Mouse (Mus musculus): ENCODE measurements at regions not wholly inside any gene's neighbourhood (a gene's known extent, or its start where the extent isn't known, plus 50 kb on each side); places are given as distances from the start of the nearest gene placed in this dataset.

DNA sequence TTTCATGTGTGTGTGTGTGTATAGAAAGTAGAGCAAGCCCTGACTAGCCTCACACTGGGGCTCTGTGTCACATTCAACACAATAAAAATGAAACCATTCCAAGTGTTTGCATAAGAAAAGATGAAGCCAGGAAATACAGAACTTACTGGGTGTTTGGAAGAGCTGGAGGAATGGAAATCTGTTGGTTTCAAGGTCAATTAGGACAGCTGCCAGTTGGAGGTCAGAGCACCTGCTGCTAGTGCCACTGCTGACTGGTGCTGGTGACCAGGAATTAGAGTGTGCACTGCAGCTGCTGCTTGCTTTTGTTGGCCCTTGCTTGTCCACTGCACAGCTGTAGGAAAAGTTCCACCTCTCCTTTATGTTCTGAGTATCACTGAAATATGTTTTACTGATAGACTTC lies 261.4 kb upstream of the Klf3 start:
- ATAC-seq: no peak

GRCm38 (mm10) chr5:64555931-64556330 lies 247.3 kb upstream of the Klf3 start:
- ATAC-seq: no peak

GRCm38 (mm10) chr5:64566451-64567390 lies 236.5 kb upstream of the Klf3 start:
- ATAC-seq: no peak

GRCm38 (mm10) chr5:64567813-64568212 lies 235.4 kb upstream of the Klf3 start:
- ATAC-seq: no peak

GRCm38 (mm10) chr5:64568294-64568693 lies 234.9 kb upstream of the Klf3 start:
- ATAC-seq: no peak

GRCm38 (mm10) chr5:64574386-64574785 lies 228.8 kb upstream of the Klf3 start:
- no peak for ATAC-seq

- no peak for ATAC-seq
These were observed 227.3 kb upstream of the Klf3 start for GRCm38 (mm10) chr5:64575896-64576295.

GRCm38 (mm10) chr5:64576426-64577262 lies 226.5 kb upstream of the Klf3 start:
- no peak for ATAC-seq

DNA sequence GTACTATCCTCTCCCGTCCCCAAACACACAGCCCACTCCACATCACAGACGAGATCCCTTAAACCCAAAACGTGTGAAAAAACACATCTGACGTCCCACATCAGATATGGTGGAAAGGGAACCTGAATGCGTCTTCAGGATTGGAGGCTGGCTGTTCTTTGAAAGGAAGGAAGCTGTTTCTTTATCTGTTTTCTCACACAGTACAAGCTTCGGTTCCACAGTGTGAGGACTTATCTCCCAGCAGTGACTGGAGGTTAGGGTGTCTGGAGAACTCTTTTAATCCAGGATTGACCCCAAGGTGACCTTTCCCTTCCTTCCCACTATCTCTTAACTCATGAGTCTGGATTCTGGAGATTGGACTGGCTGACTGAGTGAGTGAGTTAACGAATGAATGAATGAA lies 225.8 kb upstream of the Klf3 start:
- ATAC-seq: no peak

GRCm38 (mm10) chr5:64578536-64578935 lies 224.7 kb upstream of the Klf3 start:
- no peak for ATAC-seq

GRCm38 (mm10) chr5:64579086-64579485 lies 224.1 kb upstream of the Klf3 start:
- no peak for ATAC-seq

DNA sequence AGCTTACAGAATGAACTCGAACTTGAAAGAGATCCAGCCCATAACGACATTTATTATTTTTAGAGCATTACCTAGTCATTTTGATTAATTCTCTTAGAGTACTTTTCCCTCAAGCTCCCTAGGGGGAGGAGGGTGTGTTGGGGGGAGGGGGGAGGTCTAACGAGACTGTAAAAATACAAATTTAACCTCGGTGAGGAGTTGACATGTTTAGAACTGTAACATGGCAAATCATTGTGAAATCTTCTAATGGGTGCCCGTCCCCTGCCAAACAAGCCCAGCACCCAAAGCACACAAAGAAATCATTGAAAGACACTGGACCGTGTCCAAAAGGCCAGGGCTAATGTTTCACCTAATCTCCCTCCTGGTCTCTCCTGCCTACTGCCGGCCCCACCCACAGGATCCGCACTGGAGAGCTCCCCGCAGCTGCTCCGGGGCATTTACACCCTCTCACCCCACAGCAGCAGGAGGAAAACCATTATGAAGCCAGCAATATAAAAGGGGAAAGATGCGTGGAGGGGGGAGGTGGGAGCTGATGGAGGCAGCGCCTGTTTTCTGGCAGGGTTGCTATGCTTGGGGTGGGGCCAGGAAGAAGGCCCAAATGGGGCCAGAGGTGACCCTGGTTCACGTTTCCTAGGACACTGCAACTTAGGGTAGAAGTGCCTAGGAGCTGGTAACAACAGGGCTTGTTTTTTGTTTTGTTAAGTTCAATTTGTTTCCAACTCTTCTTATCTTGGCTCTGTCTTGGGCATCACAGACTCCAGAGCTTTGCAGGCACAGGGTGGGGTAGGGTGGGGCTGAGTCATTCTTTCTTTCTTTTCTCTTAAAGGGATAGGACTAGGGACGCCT lies 223.5 kb upstream of the Klf3 start:
- ATAC-seq: no peak

- ATAC-seq: no peak
These were observed 222.9 kb upstream of the Klf3 start for GRCm38 (mm10) chr5:64580340-64580723.

DNA sequence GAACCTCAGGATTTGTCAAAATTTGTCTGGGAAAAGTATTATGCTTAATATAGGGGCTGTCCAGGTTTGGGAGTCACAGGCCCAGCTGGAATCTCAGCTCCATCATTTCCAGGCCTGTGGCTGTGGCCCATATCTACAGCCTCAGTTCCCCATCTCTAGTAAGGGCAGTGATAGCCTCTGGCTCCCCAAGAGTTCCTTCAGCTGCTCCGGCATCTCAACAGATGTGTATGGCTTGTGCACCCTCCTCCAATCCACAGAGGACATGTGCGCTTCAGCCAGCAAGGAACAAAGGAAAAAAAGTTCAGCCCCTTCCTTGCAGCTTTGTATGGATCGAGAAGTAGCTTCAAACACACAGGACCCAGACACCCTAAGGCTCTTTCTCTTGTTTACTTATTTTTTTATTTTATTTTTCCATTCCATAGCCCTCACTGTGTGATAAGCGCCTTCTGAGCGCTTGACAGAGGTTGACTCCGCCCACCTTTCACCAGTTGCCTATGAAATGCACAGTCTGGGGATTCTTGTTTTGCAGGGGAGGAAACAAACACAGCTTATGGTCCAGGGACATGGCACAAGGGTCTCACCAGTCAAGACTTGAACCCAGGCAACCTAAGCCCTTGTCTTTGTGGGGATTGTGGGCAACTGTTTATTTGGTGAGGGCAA lies 222.3 kb upstream of the Klf3 start:
- no peak for ATAC-seq

- no peak for ATAC-seq
These were observed 221.7 kb upstream of the Klf3 start for GRCm38 (mm10) chr5:64581461-64581860.

GRCm38 (mm10) chr5:64582031-64582430 lies 221.2 kb upstream of the Klf3 start:
- no peak for ATAC-seq

DNA sequence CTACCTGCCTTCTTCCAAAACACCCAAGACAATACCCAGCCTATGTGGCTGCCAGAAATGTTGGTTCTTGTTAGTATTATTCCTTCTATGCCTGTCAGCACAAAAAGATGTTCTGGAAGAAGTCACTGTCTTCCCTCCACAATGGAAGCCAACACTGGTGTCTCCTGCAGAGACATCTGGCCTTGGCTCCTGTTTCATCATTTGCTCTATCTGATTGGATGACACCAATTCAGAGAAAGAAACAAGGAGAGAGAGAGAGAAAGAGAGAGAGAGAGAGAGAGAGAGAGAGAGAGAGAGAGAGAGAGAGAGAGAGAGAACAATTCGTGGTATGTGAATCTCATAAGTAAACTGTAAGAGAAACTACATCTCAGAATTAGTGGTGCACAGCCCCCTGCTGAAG lies 218.9 kb upstream of the Klf3 start:
- ATAC-seq: no peak

DNA sequence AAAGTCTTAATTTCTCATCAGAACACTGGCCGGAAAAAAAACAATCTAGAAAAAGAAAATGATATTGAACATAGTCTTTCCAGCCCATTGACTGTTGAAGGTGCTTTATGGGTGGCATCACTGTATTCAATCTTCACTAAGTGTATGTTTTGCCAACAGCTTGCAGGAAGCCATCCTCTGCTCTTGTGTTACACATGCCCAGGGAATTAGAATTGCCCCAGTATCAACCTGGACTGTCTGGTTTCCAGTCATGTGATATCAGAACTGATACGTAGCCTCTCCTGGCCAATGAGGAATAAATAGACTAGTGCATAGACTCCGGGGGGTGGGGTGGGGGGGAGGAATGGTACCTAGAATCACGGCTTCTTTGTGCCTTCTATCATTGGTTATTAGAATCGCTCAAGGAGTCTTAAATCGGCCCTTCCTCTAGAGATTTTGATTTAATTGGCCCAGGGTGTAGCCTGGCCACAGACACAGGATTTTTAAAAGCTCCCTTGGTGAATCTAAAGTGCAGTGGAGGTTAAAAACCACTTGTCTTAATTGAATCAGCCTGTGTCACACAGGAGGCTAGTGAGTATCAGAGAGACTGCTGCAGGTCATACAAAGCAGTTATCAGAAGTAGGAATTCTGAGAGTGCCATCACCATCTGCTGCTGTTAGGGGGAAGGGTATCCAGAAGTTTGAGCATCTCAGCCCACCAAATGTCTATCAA lies 218.0 kb upstream of the Klf3 start:
- ATAC-seq: no peak

DNA sequence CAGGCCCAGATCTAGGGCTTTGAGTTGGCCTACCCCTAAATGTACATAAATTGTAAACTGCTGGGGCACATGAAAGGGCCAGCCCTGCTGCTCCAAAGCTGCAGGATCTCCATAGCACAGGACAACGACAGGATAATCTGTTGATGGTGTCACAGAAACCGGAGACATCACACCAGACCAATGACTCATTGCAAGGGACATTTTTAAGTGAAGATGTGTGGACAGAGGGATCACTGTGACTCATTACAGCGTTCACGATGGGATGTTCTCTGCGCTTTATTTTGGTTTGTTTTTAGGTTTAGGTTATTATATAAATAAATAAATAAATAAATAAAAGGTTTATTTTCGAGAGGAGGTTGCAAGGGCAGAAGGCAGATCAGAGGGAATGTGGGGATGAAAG lies 216.9 kb upstream of the Klf3 start:
- no peak for ATAC-seq

GRCm38 (mm10) chr5:64586933-64587332 lies 216.3 kb upstream of the Klf3 start:
- ATAC-seq: no peak

DNA sequence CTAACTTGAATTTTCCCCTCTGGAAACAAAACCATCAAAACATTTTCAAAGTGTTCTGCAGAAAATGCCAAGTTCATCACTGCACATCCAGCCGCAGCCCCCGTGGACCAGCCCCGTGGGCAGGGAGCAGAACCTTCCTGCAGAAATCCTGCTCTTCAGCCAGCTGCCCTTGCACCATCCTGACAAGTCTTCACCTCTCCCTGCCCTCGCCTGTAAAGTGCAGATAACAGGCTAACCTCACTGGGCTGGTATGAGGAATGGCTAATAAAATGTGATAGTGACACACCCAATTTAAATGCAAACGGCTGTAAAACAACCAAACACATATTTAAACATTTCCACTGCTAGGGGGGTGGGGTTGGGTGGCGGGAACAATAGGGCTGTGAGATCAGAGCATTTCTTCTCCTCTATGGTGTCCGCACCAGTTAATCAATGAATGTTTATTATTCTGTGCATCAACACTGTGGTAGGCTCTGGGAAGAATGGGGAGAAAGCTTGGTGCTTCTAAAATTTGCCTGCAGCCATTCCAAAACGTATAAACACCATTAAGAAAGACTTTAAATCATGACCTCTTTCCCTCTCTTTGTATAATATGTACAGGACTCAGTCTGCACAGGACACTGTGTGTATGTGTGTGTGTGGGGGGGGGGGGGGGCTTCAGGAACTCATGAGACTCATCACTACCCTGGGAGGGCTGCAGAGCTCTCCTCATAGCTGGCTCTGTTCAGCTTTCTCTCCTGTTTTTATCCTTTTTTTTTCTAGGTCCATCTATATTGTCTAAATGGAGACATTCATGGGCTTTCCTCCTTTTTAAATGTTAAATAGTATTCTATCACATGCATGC lies 215.1 kb upstream of the Klf3 start:
- no peak for ATAC-seq

All from inflammation-experienced regulatory T-cells, adult 6 months (primary cell).